In the genomic region with DNA sequence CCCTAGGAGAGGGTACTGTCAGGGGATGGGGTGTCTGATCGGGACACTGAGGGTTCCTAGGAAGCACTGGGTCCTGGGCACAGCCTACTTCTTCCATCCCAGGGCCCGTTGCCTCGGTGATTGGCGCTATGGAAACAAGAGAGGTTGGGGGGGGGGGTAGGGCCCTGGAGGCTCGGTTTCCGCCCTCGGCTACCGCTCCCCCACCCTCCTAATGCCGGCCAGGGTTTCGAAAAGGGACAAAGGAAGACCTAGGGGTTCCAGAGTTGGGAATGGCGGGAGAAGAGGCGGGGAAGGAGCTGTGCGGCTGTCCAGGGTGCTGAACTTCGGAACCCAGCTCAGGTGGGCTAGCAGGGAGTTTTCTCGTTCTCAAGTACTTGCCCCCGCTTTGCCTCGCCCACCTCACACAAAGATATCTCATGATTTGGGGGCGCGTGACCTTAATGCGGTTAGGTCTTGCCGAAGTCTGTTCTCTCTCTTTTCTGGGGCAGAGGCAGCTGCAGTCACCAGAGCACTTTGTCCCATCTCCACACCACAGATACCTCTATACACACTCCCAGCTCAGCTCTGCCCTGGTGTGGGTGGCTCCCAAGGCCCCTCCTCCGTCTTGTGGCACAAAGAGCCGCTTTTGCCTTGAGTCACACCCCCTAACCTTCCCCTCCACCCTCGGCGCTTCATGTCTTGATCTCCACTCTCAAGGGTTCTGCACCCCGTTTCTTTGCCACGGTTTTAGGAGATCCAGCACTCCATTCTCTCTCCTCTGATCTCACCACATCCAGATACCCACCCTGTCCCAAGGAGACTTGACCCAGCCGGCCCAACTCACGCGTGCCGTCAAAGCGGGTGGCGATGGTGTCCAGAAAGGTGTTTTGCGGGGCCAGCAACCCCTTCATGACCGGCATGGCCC, we compare ENCODE assay signal across 8 mouse cellular contexts. TPM values are rescaled to one million over a fixed set of nuclear protein-coding genes. Genes with fewer than 3 reads are reported as not detected.
A peak's percentile ranks its signal among the peaks of the same experiment; 100 is the strongest.
DNase-seq lines count a peak whose midpoint lies in the region; ATAC-seq and TF ChIP-seq lines count a peak whose summit lies in the region.
"Had no signal": no experiment of that assay in that cellular context is flagged by ENCODE, and none has a peak within 500 bp of the region (broad histone marks: within the 10 kb centered on the region; RNA-seq: fewer than 3 reads in every experiment).

No protein-coding gene starts in this region.

- no peak for TF ChIP-seq CTCF in E14TG2a.4 (conservative IDR thresholded peaks at IDR 0.05; ENCODE audit: low read length)
- 0 out of 2 replicates have a peak, but pooled peaks have one; percentile 14 for TF ChIP-seq CTCF in liver, embryonic 14.5 days (IDR thresholded peaks at IDR 0.05; ENCODE audit: low read depth)

- peak; percentile 62 for ATAC-seq in hindbrain, embryonic 13.5 days (ENCODE audit: low FRiP score)
- no peak for ATAC-seq in liver, embryonic 14.5 days (ENCODE audit: insufficient read depth)
- peak; percentile 44; the same call in 1 of the 2 replicates for ATAC-seq in neural tube, embryonic 12.5 days (ENCODE audit: low FRiP score, low read depth)
- no peak for ATAC-seq in erythroblast, adult 5-6 weeks (replicated peaks; ENCODE audit: low FRiP score, poor library complexity, severe bottlenecking)

- H3K4me2 ChIP-seq in hindbrain, embryonic 13.5 days = peak overlapping the region; percentile 66
- peak overlapping the region; percentile 68 for H3K4me2 ChIP-seq in liver, embryonic 14.5 days (ENCODE audit: low read depth)
- peak overlapping the region; percentile 81 for H3K4me2 ChIP-seq in neural tube, embryonic 12.5 days (replicated peaks)

- H3K27ac ChIP-seq in embryonic facial prominence, embryonic 10.5 days (replicated peaks) = peak overlapping the region; percentile 75
- peak overlapping the region; percentile 71 for H3K27ac ChIP-seq in hindbrain, embryonic 13.5 days
- no peak overlapping the region for H3K27ac ChIP-seq in liver, embryonic 14.5 days
- H3K27ac ChIP-seq in neural tube, embryonic 12.5 days = no peak overlapping the region

- peak overlapping the region; percentile 76 for H3K9ac ChIP-seq in hindbrain, embryonic 13.5 days
- H3K9ac ChIP-seq in liver, embryonic 14.5 days (replicated peaks) = no peak overlapping the region
- peak overlapping the region; percentile 61 for H3K9ac ChIP-seq in neural tube, embryonic 12.5 days

- WGBS in embryonic facial prominence, embryonic 10.5 days = 2% methylated on average over 35 of the region's 35 CpGs
- 2% methylated on average over 35 of the region's 35 CpGs for WGBS in hindbrain, embryonic 13.5 days
- WGBS in liver, embryonic 14.5 days (ENCODE audit: insufficient replicate concordance) = 2% methylated on average over 35 of the region's 35 CpGs
- 1% methylated on average over 35 of the region's 35 CpGs for WGBS in neural tube, embryonic 12.5 days

- peak; percentile 21 for DNase-seq in A20 (ENCODE audit: low read depth, low spot score)
- DNase-seq in embryonic facial prominence, embryonic 10.5 days (ENCODE audit: low spot score) = peak; percentile 85
- DNase-seq in liver, embryonic 14.5 days (ENCODE audit: low read depth in 3 of 3, low spot score in 3 of 3) = no peak

- peaks cover 71% of the 10 kb centered on the region for H3K27me3 ChIP-seq in E14TG2a.4 (ENCODE audit: insufficient read depth, low read length)
- peaks cover 67% of the 10 kb centered on the region for H3K27me3 ChIP-seq in embryonic facial prominence, embryonic 10.5 days (replicated peaks; ENCODE audit: low read depth, poor library complexity, severe bottlenecking)
- H3K27me3 ChIP-seq in hindbrain, embryonic 13.5 days = 0 out of 2 replicates have a peak, but pooled peaks cover 15% of the 10 kb centered on the region
- H3K27me3 ChIP-seq in liver, embryonic 14.5 days (ENCODE audit: control insufficient read depth, insufficient read depth, low read length) = peaks cover 34% of the 10 kb centered on the region
- H3K27me3 ChIP-seq in neural tube, embryonic 12.5 days (replicated peaks) = peaks cover 38% of the 10 kb centered on the region

- H3K4me1 ChIP-seq in E14TG2a.4 (replicated peaks; ENCODE audit: low read depth, low read length) = peaks cover 43% of the 10 kb centered on the region
- peaks cover 29% of the 10 kb centered on the region for H3K4me1 ChIP-seq in embryonic facial prominence, embryonic 10.5 days
- peaks cover 32% of the 10 kb centered on the region for H3K4me1 ChIP-seq in hindbrain, embryonic 13.5 days (replicated peaks)
- H3K4me1 ChIP-seq in liver, embryonic 14.5 days (replicated peaks; ENCODE audit: control insufficient read depth in 2 of 2, insufficient read depth in 2 of 2, low read length in 1 of 2) = peaks cover 0 to 4% of the 10 kb centered on the region in 2 experiments; a peak in 3 of 4 replicates
- H3K4me1 ChIP-seq in neural tube, embryonic 12.5 days = peaks cover 14% of the 10 kb centered on the region

- TF ChIP-seq EP300 in liver, embryonic 14.5 days (IDR thresholded peaks at IDR 0.05; ENCODE audit: low read depth) = no peak

- H3K9me3 ChIP-seq in E14TG2a.4 (ENCODE audit: low read length) = no peaks in the 10 kb centered on the region
- H3K9me3 ChIP-seq in embryonic facial prominence, embryonic 10.5 days = no peaks in the 10 kb centered on the region
- H3K9me3 ChIP-seq in hindbrain, embryonic 13.5 days = no peaks in the 10 kb centered on the region
- H3K9me3 ChIP-seq in liver, embryonic 14.5 days (ENCODE audit: control insufficient read depth, low read length) = no peaks in the 10 kb centered on the region
- no peaks in the 10 kb centered on the region for H3K9me3 ChIP-seq in neural tube, embryonic 12.5 days

- no peaks in the 10 kb centered on the region for H3K36me3 ChIP-seq in E14TG2a.4 (ENCODE audit: insufficient read depth, low read length)
- H3K36me3 ChIP-seq in embryonic facial prominence, embryonic 10.5 days (replicated peaks) = no peaks in the 10 kb centered on the region
- H3K36me3 ChIP-seq in hindbrain, embryonic 13.5 days = peaks cover 25% of the 10 kb centered on the region
- H3K36me3 ChIP-seq in liver, embryonic 14.5 days (replicated peaks; ENCODE audit: control insufficient read depth, insufficient read depth, low read depth) = no peaks in the 10 kb centered on the region
- H3K36me3 ChIP-seq in neural tube, embryonic 12.5 days = peaks cover 4% of the 10 kb centered on the region

- peak overlapping the region; percentile 80 for H3K4me3 ChIP-seq in E14TG2a.4 (replicated peaks; ENCODE audit: low read length)
- peak overlapping the region; percentile 56 for H3K4me3 ChIP-seq in embryonic facial prominence, embryonic 10.5 days
- peak overlapping the region; percentile 62 for H3K4me3 ChIP-seq in hindbrain, embryonic 13.5 days
- H3K4me3 ChIP-seq in liver, embryonic 14.5 days (ENCODE audit: insufficient read depth in 1 of 2, low read depth in 2 of 2, low read length in 2 of 2) = peak overlapping the region in 1 of 2 experiments; percentile 39; a peak in 2 of 4 replicates
- peak overlapping the region; percentile 43 for H3K4me3 ChIP-seq in neural tube, embryonic 12.5 days

RNA-seq across cellular contexts. Expression of gene Kcnh4, which starts 0.8 kb away (rescaled TPM):
- 0.64 and 0.71 TPM in 2 replicates for polyA plus RNA-seq in embryonic facial prominence, embryonic 10.5 days (2016; fragmentation: Nextera tagmentation; extraction: Ambion mirVana)
- polyA plus RNA-seq in hindbrain, embryonic 13.5 days (2015; fragmentation: Nextera tagmentation; extraction: Ambion mirVana) = 7.4 and 7.5 TPM in 2 replicates
- polyA plus RNA-seq in liver, embryonic 14.5 days (2012; rRNA removed) = 0.02 TPM in 1 of 2 replicates, not detected in the other
- polyA plus RNA-seq in liver, embryonic 14.5 days (2014; fragmentation: Nextera tagmentation; extraction: Ambion mirVana) = not detected in 2 replicates
- 4.4 and 4.5 TPM in 2 replicates for polyA plus RNA-seq in neural tube, embryonic 12.5 days (2016; fragmentation: Nextera tagmentation; extraction: Ambion mirVana)
- not detected in 2 replicates for total RNA-seq in erythroblast, adult 5-6 weeks (2015; ENCODE audit: low replicate concordance)
- total RNA-seq in erythroblast, adult 5-6 weeks (2017; ENCODE audit: low replicate concordance) = not detected in 2 replicates

RNA-seq across cellular contexts. Expression of gene Hcrt, which starts 3.8 kb away (rescaled TPM):
- not detected in 2 replicates for polyA plus RNA-seq in embryonic facial prominence, embryonic 10.5 days (2016; fragmentation: Nextera tagmentation; extraction: Ambion mirVana)
- 0.42 TPM in 1 of 2 replicates, not detected in the other for polyA plus RNA-seq in hindbrain, embryonic 13.5 days (2015; fragmentation: Nextera tagmentation; extraction: Ambion mirVana)
- not detected in 2 replicates for polyA plus RNA-seq in liver, embryonic 14.5 days (2012; rRNA removed)
- polyA plus RNA-seq in liver, embryonic 14.5 days (2014; fragmentation: Nextera tagmentation; extraction: Ambion mirVana) = not detected in 2 replicates
- 0.38 TPM in 1 of 2 replicates, not detected in the other for polyA plus RNA-seq in neural tube, embryonic 12.5 days (2016; fragmentation: Nextera tagmentation; extraction: Ambion mirVana)
- total RNA-seq in erythroblast, adult 5-6 weeks (2015; ENCODE audit: low replicate concordance) = not detected in 2 replicates
- total RNA-seq in erythroblast, adult 5-6 weeks (2017; ENCODE audit: low replicate concordance) = not detected in 2 replicates
- polyA plus RNA-seq: gonadal fat pad, adult 2 months had no signal

RNA-seq across cellular contexts. Expression of gene Ghdc, which starts 11.8 kb away (rescaled TPM):
- polyA plus RNA-seq in embryonic facial prominence, embryonic 10.5 days (2016; fragmentation: Nextera tagmentation; extraction: Ambion mirVana) = 3.3 and 3.7 TPM in 2 replicates
- 3.8 and 5.9 TPM in 2 replicates for polyA plus RNA-seq in hindbrain, embryonic 13.5 days (2015; fragmentation: Nextera tagmentation; extraction: Ambion mirVana)
- polyA plus RNA-seq in liver, embryonic 14.5 days (2012; rRNA removed) = 2.2 and 2.3 TPM in 2 replicates
- polyA plus RNA-seq in liver, embryonic 14.5 days (2014; fragmentation: Nextera tagmentation; extraction: Ambion mirVana) = 0.76 and 0.77 TPM in 2 replicates
- 3.3 and 4.4 TPM in 2 replicates for polyA plus RNA-seq in neural tube, embryonic 12.5 days (2016; fragmentation: Nextera tagmentation; extraction: Ambion mirVana)
- total RNA-seq in erythroblast, adult 5-6 weeks (2015; ENCODE audit: low replicate concordance) = 1.5 and 1.7 TPM in 2 replicates
- 1.4 and 2.3 TPM in 2 replicates for total RNA-seq in erythroblast, adult 5-6 weeks (2017; ENCODE audit: low replicate concordance)

RNA-seq across cellular contexts. Expression of gene Rab5c, which starts 20.9 kb away (rescaled TPM):
- 13.0 and 13.1 TPM in 2 replicates for polyA plus RNA-seq in embryonic facial prominence, embryonic 10.5 days (2016; fragmentation: Nextera tagmentation; extraction: Ambion mirVana)
- 28.2 and 29.0 TPM in 2 replicates for polyA plus RNA-seq in hindbrain, embryonic 13.5 days (2015; fragmentation: Nextera tagmentation; extraction: Ambion mirVana)
- 109 and 127 TPM in 2 replicates for polyA plus RNA-seq in liver, embryonic 14.5 days (2012; rRNA removed)
- polyA plus RNA-seq in liver, embryonic 14.5 days (2014; fragmentation: Nextera tagmentation; extraction: Ambion mirVana) = 57.4 and 59.9 TPM in 2 replicates
- polyA plus RNA-seq in neural tube, embryonic 12.5 days (2016; fragmentation: Nextera tagmentation; extraction: Ambion mirVana) = 23.7 and 33.1 TPM in 2 replicates
- 61.4 and 79.7 TPM in 2 replicates for total RNA-seq in erythroblast, adult 5-6 weeks (2015; ENCODE audit: low replicate concordance)
- total RNA-seq in erythroblast, adult 5-6 weeks (2017; ENCODE audit: low replicate concordance) = 52.2 and 70.8 TPM in 2 replicates

RNA-seq across cellular contexts. Expression of gene Hspb9, which starts 45.3 kb away (rescaled TPM):
- 0.56 TPM in 1 of 2 replicates, not detected in the other for polyA plus RNA-seq in embryonic facial prominence, embryonic 10.5 days (2016; fragmentation: Nextera tagmentation; extraction: Ambion mirVana)
- polyA plus RNA-seq in hindbrain, embryonic 13.5 days (2015; fragmentation: Nextera tagmentation; extraction: Ambion mirVana) = 0.43 TPM in 1 of 2 replicates, not detected in the other
- not detected in 2 replicates for polyA plus RNA-seq in liver, embryonic 14.5 days (2012; rRNA removed)
- polyA plus RNA-seq in liver, embryonic 14.5 days (2014; fragmentation: Nextera tagmentation; extraction: Ambion mirVana) = 0.14 TPM in 1 of 2 replicates, not detected in the other
- 0.59 TPM in 1 of 2 replicates, not detected in the other for polyA plus RNA-seq in neural tube, embryonic 12.5 days (2016; fragmentation: Nextera tagmentation; extraction: Ambion mirVana)
- not detected in 2 replicates for total RNA-seq in erythroblast, adult 5-6 weeks (2015; ENCODE audit: low replicate concordance)
- total RNA-seq in erythroblast, adult 5-6 weeks (2017; ENCODE audit: low replicate concordance) = not detected in 2 replicates

Comparison
In these comparisons a context has a peak if more than half of its experiments do, and no peak if none do; other contexts are left out.
1. DNase-seq: peak in A20 (single experiment) and embryonic facial prominence, embryonic 10.5 days (single experiment); none in liver, embryonic 14.5 days (0 of 3).
2. H3K27ac ChIP-seq: peak in embryonic facial prominence, embryonic 10.5 days (single experiment) and hindbrain, embryonic 13.5 days (single experiment); none in liver, embryonic 14.5 days (single experiment) and neural tube, embryonic 12.5 days (single experiment).
3. ATAC-seq: peak in hindbrain, embryonic 13.5 days (single experiment) and neural tube, embryonic 12.5 days (single experiment); none in liver, embryonic 14.5 days (single experiment) and erythroblast, adult 5-6 weeks (single experiment).
4. Peak in every context shown above with its lines, with median percentiles within 50 percentile points of each other: H3K4me2 ChIP-seq.